Mouse (Mus musculus): ENCODE data around the gene Itgb3.

Gene Itgb3

DNA sequence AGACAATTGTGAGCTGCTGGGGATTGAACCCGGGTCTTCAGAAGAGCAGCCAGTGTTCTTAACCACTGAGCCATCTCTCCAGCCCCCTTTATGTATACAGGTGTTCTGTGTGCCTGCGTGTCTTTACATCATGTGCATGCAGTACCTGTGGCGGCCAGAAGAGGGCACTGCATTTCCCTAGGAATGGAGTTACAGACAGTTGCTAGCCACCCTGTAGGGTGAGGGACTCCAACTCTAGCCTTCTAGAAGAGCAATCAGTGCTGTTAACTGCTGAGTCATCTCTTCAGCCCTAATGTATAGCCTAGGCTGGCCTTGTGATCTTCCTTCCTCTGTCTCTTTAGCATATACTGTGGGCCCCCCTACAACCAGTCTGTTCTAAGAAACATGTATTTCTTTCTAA is 40.8 kb downstream of the Itgb3 start:
- in situ Hi-C loops (cut with MboI), result no loop called here

DNA sequence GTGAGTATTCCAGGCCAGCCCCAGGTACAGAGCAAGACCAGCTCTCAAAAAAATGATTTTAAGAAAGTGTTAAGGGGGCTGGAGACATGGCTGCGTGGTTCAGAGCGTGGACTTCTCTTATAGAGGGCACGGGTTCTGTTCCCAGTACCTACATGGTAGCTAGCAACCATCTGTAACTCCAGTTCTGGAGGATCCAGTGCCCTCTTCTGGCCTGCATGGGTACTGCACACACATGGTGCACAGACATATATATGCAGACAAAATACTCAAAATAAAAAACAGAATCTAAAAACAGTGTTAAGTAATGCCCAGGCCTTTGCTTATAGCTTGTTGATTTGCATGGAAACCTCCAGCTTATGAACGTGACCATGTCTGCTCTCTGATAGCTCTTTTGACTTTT is 52.8 kb downstream of the Itgb3 start:
- in situ Hi-C loops (cut with MboI), result no loop called here

DNA sequence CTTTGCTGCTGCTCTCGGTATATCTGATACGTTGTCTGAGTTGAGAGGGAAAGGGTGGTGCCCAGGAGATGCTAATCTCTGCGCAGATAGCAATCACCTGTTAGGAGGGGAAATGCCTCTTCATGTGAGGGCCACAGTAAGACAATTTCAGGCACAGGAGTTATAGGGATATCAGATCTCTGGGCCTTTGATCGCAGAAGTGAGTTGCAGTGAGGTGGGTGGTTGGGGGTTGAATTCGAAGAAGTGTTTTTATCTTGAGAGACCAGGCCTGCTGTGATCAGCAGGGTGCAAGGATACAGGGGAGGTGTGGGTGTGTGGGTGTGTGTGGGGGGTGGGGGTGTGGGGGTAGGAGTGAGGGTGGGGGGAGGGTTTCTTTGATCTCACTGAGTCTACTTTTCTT is 53.3 kb downstream of the Itgb3 start:
- in situ Hi-C loops (cut with MboI), result no loop called here

DNA sequence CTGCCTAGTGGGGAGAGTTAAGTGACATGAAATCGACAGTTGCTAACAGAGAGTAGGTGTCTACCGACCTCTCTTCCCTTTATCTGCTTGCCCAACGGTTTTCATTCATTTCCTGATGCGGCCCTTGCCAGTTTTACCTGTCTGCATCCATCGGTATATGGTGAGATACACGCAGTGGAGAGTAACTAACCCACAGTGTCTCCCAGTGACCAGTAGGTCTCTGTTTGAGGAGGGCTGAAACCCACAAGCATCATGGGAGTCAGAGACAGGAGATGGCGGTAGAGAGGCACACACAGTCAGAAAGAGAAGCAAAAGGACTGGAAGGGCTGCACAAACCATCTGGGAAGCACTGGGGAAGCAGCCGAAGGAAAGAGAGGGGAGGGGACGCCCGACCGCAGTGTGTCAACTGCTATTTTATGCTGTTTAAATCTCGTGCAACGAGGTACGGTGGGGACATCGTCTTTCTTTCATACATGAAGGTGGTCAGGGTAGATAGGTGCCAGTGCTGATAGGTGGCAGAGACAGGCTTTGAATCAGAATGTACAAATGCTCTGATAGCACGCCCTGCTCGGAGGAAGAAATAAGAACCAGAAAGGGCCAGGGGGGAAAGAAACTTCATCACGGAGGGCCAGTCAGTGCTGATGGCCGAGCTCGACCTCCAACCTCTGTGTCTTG is 53.9 kb downstream of the Itgb3 start:
- in situ Hi-C loops (cut with MboI), result no loop called here

DNA sequence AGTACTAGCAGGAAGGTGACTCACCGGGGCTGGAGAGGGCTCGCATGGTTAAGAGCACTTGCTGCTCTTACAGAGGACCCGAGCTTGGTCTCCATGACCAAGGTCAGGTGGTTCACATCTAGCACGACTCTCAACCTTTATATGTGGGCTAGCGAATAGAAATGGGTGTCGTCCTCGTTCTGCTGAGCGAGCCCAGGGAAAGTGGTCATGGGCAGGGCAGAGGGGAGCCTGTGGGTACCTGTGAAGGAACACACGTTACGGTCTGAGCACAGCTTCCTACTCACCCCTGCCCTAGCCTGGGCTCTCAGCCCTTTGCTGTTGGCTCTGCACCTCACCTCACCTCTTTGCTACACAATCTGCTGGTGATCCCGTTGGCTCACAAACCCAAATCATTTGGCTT is 54.8 kb downstream of the Itgb3 start:
- in situ Hi-C loops (cut with MboI), result no loop called here

DNA sequence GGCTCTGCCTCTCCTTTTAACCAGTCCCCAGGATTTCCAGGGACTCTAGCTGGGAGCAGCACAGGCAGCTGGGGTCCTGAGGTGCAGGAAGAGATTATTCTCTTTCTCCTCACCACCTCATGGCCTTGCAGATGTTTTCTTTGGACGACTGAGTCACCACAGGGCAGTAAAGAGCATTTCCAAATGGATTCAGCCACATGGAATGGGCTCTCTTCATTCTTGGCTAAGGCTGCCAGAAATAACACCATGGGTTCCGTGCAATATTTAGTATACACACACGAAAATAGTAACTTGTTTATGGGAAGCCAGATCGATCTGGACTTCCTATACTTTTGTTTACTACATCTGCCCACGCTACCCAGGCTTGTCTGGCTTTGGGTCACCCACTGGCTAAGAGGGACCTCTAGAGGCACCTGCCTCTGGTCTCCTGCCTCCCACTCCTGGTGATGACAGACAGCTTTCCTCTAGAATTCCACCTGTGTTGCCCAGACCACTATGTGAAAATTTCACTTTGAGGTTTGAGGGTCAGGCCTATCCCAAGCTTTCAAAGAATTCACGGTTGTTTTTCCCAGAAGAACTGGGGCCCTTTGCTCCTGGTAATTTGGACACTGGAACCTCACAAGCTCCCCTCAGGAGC is 55.6 kb downstream of the Itgb3 start:
- in situ Hi-C loops (cut with MboI), result no loop called here

DNA sequence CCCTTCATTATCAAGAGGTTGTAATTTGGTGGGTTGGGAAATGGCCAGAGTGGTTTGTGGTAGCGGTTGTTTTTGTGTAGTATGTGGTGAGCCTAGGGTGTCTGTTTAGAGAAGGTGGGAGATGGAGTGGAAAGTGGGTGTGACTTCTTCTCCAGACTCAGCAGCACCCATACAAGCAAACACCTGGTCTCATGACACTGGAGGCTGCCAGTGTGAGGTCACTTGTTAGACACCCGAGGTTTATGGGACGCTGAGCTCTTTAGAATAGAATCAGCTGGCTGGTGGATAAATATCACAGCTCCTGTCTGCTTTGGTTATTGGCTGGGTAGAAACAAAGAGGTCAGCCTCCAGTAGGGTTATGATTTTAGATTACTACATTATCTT is 56.1 kb downstream of the Itgb3 start:
- in situ Hi-C loops (cut with MboI), result no loop called here

DNA sequence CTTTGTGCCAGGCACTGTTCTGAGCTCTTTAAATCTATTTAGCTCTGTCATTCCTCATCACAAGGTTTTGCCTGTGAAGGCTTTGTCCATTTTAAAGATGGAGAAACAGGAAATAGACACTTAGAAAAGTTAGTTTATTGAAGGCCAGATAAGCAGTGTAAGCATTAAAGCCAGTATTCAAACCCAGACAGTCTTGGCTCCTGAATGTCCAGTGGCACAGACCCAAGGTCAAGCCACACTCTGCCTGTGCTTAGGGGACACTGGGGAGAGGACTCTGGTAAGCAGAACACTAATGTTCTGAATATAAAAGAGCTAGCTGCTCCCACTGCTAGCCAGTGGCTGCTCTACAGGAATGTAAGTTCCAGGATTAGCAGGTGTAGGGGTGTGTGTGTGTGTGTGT is 56.6 kb downstream of the Itgb3 start:
- in situ Hi-C loops (cut with MboI), result no loop called here

DNA sequence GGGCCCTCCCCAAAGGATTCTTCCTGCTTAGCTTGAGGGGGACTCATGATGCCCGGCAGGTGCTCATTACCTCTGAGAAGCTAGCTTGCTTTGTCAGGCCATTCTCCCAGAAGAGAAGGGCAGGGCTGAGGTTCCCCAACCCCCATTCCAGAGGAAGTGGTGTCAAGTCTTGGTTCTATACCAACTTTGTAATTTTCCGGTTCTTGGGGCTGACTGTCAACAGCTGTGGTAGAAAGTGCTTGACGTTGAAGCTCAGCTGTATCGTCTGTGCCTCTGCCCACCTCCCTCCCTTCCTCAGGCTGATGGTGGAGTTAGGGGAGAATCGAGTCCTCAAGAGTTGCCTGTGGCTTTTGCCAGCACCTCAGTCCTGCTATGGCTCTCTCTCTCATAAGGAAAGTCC is 59.6 kb downstream of the Itgb3 start:
- in situ Hi-C loops (cut with MboI), result no loop called here

DNA sequence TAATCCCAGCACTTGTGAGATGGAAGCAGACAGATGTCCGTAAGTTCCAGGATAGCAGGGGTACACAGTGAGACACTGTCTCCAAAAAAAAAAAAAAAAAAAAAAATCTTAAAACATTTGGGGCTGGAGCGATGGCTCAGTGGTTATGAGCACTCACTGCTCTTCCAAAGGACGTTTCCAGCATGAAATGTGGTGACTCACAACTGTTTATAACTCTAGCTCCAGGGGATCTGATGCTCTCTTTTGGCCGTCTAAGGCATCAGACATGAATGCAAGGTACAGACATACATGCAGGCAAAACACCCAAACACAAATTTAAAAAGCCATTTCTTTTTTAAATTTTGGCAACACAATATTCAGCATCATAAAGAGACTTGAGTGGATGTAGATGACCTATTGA is 65.6 kb downstream of the Itgb3 start:
- in situ Hi-C loops (cut with MboI), result no loop called here

DNA sequence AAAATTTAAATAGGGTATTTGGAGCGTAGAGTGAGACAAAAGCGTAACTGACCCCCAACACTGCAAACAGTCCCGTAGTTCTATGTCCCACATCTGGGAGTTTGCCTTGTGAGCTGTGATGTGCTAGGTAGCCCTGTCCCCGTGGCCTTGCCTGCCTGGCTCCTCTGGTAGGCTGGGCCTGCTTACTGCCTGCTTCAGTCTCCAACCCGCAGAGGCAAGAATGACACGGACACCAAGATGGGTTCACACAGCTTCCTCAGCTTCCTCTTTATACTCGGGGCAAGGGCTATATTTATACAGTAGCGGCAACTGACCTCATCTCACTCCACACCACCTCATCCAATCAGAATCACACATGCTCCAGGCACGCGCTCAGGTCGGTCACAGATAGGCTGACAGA is 67.0 kb downstream of the Itgb3 start:
- in situ Hi-C loops (cut with MboI), result no loop called here

DNA sequence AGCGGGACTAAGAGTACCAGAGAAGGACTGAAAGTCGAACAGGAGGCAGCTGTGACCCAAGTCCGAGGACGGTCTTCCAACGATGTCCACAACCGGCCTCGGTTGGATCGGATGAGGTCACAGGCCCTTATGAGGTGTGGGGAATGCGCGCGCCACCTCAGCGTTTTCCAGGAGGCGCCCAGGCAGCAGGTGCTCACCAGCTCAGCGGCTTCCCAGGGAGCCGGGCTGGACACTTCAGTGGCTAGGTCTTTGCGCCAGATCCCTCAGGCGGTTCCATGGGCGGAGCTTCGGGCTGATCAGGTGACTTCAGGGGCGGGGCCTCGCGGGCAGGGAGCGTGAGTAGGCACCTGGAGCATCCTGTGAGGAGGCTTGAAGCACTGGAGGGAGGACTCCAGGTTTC is 77.7 kb downstream of the Itgb3 start, which contains the start of gene Gm11639:
Gene Gm11639 (plus strand): TSS at position 160 of the 400 bp plus-strand sequence.
- in situ Hi-C loops (cut with MboI), result no loop called here

DNA sequence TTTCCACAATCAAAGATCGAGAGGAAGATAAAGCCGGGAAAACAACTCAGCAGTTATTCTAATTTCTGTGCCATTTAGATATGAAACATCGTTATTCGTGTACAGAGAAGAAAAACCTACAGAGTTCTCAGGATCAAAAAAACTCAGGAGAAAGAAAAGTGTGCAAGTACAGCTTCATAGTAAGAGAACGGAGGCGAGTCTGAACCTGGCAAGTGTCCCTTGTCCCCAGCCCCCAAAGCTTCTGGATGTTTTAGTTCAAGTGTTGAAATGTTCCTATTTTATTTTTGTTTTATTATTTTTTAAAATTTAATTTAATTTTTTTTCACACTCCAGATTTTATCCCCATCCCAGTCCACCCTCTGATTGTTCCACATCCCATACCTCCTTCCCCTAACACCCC is 85.4 kb downstream of the Itgb3 start:
- in situ Hi-C loops (cut with MboI), result no loop called here

DNA sequence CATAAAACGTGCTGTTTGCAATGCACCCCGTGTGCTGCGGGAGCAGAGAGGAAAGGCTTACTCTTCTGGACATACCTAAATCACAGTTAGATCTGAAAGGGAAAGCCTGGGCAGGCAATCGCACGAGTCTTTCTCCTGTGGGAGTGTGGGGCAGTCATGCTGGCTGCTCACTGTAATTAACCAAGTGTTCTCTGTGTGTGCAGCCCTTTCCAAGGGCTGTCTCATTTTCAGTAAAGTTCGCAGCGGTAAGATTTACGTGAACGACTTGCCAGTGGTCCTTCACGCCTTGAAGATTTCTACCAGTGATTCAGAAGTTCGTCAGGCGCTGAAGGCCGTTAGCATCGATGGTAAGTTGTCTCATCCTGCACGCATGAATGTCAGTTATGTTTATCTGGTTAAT is 96.3 kb downstream of the Itgb3 start:
- in situ Hi-C loops (cut with MboI), result no loop called here

DNA sequence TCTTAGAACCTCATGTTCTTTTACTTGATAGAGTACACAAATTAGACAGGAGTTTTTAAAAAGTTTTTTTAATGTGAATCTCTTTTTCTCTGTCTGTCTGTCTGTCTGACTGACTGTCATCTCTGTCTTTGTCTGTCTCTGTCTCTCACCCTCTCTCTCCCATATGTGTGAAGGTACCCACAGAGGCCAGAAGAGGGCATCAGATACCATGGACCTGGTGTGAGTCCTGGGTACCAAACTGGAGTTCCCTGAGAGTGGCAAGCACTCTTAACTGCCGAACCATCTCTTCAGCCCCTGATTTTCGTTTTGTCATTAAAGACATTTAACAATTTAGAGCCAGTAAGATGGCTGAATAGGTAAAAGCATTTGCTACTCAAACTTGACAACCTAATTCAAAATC is 99.3 kb downstream of the Itgb3 start:
- in situ Hi-C loops (cut with MboI), result no loop called here

Data from mature B cell (primary cell).